Mouse (Mus musculus) left cerebral cortex, postnatal 36 days (tissue): ENCODE data around the gene Ranbp10. TPM values are rescaled to one million over a fixed set of nuclear protein-coding genes. Genes with fewer than 3 reads are reported as not detected.
A peak's percentile ranks its signal among the peaks of the same experiment; 100 is the strongest.

ENCODE experiments used
- DNase-seq, 2 experiments: peaks; one replicate each; pipeline ENCODE4 v3.0.0; 2021 to 2022; ENCODE audit warnings: low spot score in 2 of 2, mixed read lengths in 1 of 2
- intact Hi-C: fragments of 180-260 bp; cut with DNase I; formaldehyde crosslinking; loops from one replicate; pipeline ENCODE4 v1.15.1; 2025
- total RNA-seq, 2 experiments: library from RNA; stranded (reverse); gene quantifications; 2 replicates each; pipeline ENCODE4 v1.2.3; 2021

Ranbp10 gene
- 10 to 100 TPM; 22.1 to 25.1 TPM for total RNA-seq

DNA sequence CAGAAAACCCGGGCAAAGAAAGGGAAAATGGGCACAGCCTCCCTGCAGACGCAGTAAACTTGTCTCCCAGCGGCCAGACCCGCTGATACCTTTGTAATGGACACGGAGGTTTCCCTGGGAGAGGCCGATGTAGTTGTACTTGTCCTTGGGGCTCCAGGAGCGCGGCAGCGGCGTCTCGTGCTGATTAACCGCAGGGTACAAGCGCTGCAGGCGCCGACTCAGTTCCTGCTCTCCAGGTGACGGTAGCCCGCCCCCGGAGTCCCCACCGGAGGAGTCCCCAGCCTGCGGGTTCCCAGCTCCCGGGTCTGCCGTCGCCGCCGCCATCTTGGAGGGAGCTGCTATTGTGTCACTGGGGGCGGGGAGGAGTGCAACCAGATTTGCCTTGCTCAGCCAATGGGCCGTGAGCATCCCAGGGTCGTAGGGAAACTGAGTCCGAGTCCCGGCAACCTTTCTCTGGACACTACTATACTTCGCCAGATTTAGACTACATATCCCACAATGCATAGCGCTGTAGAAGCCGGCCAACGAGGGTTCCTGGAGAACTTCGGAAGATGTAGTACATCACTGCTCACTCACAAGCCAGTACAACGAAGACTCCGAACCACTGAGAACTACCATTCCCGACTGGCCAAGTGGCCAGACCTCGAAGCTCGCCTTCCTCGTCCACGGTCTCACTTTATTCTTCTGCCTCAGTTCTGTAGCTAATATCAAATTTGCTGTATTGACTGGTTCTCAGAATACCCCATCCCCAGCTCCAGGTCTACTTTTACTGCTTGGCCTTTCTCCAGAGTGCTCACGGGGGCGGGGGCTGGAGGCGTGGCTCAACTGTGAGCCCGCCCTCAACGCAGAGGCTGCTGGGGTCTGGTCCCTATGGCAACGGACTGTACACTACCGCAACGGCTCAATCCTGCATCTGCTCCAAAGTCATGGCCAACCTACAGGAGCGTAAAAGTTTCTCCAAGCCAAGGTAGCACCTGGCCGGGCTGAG, at the start of gene Ranbp10, which contains the start of gene Tsnaxip1:
Gene Ranbp10, minus strand, starts transcription at position 490 of the 988 bp plus-strand sequence.
Gene Tsnaxip1, plus strand, starts transcription at position 871 of the 988 bp plus-strand sequence.
- intact Hi-C loops, result loop anchor here (10.0 kb wide), 1 partner anchor 112 kb away; no protein-coding TSS in a partner anchor
- DNase-seq, result peak; percentile 93 to 97

DNA sequence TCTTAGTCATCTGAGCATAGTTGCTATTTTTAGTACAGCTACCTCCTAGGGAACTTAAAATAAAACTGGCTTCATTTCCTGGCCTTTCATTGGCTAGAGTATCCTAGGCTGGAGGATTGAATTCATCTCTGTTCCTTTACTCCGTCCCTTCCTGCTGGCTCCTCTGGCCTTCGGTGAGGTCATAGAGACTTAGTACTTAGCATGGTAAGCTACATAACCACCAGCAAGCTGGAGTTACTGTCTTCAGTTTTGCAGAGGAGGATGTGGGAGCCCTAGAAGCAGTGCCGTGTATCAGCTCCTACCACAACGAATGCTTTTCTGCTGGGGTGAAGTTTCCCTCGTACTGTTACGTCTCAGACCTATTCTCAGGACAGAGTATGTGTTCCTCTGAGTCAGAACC, 47.2 kb upstream of the Ranbp10 start:
- peak in 1 of 2 experiments; percentile 49 for DNase-seq
- intact Hi-C loops, result no loop called here

DNA sequence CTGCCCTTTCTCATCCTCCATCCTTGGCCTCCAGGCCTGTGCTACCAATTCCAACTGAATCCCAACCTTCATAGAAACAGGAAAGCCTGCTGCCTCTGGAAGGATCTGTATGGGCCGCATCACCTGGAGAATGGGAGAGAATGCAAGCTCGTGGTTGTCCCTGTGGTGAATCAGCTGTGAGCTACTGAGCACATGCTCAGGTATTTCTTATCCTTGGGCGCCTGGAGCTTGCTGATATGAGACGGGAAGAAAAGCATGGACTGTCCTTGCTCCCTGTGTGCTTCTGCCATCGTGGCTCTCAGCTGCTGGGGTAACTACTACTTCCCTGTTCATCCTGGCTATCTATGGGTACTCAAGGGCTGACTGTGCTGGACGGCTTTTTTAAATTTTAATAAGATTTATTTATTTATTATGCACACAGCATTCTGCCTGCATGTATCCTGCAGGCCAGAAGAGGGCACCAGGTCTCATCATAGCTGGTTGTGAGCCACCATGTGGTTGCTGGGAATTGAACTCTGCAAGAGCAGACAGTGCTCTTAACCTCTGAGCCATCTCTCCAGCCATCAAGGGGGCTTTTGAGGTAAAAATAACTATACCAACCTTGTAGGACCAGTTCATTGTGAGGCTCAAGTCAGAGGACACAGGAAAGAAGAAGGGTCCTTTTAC, 39.3 kb upstream of the Ranbp10 start:
- intact Hi-C loops, result no loop called here

DNA sequence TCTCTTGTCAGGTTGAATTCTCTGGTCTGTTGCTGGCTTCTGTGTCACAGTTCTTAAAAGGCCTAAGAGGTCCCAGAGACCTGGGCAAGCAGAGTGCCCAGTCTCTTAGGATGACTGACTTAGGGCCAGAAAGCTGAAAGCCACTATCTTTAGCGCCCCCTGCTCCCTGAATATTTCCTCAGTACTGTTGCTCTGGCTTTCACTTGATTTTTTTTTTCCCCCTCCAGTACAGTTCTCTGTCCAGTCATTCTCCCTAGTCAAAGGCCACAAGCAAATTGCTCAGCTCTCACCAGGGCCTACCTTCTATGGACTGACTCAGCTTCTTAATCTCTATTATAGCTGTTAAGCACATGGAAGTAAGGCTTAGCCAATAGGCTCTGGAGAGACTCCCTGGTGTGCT, 34.8 kb upstream of the Ranbp10 start:
- DNase-seq, result no peak
- intact Hi-C loops, result loop anchor here (2.0 kb wide), 1 partner anchor 19 kb away; the partner anchor contains the start of gene Edc4

More for the DNA sequence above, 39.3 kb upstream of the Ranbp10 start:
- no peak for DNase-seq

DNA sequence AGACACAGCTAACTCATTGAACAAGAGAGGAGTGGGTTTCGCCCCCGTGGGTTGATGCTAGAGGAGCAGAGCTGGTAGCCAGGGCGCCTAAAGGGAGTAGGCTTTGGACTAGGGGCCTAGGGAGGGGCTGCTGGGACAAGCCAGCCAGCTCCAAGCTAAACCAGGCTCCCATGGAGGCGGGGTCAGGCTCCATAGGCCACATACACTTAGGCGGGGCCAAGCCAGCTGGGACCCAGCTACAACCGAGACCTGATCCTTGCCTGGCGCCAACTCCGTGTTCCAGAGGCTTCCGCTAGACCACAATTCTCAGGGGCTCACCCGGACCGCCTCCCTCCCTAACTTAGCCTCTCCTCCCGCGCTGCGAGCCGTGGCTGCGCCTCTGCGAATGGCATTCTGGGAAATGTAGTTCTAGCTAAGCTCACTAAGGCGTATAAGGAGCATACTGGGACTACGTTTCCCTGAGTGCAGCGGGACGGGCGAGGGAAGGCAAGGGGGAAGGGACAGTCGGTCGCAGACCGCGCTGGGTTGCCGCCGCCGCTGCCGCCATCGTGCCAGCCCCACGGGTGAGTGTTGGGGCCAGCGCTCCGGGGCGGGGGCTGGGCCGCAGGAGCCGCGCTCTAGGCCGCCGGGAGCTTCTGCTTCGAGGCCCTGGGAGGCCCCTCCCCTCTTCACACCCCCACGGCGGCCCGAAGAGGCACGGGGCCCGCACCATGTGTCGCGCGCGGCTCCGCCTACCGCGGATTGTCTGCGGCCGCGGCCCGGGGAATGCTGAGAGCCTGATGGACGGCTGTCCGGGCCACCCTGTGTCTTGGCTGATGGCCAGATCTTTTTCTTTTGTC, 33.2 kb upstream of the Ranbp10 start, which contains the start of gene Nutf2:
Gene Nutf2, plus strand, starts transcription at position 438 of the 839 bp plus-strand sequence.
- peak; percentile 92 to 93 for DNase-seq
- intact Hi-C loops, result loop anchor here (2.0 kb wide), 1 partner anchor 20 kb away; the partner anchor contains the start of gene Edc4

DNA sequence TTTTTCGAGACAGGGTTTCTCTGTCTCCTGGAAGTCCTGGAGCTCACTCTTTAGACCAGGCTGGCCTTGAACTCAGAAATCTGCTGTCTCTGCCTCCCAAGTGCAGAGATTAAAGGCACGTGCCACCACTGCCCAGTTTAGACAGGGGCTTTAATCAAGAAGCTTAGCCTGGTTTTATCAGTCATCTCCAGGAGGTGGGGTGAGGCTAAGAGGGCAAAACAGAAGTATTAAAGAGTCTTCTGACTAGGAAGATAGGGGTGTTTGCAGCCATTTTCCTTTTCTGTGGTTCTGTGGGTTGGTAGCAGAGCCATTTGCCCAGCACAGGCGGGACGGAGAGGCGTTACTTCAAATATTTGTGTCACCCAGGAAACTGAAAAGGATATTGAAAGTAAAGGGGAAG, 32.2 kb upstream of the Ranbp10 start:
- DNase-seq, result no peak
- intact Hi-C loops, result loop anchor here (10.0 kb wide), 1 partner anchor 145 kb away; no protein-coding TSS in a partner anchor

DNA sequence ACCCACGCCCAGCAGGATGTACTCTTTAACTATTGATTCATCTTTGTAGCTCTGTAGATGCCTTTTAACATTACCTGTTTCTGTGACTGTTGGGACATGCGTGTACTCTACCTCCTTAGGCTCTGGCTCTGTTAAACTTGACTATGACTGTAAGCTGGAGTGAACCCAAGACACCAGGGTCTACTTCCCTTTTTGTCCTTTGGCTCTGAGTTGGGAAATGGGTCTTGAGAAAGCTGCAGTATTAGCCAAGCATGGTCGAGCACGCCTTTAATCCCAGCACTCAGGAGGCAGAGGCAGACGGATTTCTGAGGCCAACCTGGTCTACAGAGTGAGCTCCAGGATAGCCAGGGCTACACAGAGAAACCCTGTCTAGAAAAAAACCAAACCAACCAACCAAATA, 31.3 kb upstream of the Ranbp10 start:
- DNase-seq, result no peak
- intact Hi-C loops, result loop anchor here (10.0 kb wide), 1 partner anchor 144 kb away; no protein-coding TSS in a partner anchor

DNA sequence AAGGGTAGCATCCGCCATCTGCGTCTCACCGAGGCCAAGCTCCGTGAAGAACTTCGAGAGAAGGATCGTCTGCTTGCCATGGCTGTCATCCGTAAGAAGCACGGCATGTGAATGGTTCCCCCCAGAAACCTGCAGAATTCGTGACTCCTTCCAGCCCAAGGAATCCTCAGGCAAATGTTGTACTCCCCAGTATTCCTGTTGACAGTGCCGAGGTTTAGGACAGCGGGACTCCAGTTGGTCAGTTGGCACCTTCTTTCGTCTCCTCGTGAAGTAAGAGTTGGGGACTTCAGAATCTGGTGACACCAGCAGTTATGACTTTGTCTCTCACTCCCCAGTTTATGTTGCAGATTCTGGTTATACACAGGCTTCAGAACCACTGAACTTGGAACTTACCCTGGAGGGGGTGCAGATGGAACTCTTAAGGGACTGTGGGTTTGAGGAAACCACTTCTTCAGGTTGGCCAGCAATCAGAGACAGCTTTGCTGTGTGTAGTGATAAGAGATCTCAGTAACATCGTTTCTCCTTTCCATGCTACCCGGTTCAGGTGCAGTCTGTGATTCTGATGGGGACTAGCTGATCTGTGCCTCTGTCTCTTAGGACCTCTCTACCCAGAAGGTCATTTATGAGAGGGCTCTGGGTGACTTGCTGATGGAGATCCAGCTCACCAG, 29.2 kb upstream of the Ranbp10 start:
- no peak for DNase-seq
- intact Hi-C loops, result loop anchor here (10.0 kb wide), 1 partner anchor 142 kb away; no protein-coding TSS in a partner anchor

DNA sequence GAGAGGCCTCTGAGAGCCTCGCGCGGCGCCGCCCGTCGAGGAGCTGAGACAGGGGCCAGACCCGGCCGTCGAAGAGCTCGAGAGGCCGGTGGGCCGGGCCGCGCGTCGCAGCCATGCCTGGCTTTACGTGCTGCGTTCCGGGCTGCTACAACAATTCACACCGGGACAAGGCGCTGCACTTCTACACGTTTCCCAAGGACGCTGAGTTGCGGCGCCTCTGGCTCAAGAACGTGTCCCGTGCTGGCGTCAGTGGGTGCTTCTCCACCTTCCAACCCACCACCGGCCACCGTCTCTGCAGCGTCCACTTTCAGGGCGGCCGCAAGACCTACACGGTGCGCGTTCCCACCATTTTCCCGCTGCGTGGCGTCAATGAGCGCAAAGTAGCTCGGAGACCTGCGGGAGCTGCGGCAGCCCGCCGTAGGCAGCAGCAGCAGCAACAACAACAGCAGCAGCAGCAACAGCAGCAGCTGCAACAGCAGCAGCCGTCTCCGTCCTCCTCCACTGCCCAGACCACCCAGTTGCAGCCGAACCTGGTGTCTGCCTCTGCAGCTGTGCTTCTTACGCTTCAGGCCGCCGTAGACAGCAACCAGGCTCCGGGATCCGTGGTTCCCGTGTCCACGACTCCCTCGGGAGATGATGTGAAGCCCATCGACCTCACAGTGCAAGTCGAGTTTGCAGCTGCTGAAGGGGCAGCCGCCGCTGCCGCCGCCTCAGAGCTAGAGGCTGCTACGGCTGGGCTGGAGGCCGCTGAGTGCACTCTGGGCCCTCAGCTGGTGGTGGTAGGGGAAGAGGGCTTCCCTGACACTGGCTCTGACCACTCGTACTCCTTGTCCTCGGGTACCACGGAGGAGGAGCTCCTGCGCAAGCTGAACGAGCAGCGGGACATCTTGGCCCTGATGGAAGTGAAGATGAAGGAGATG, 28.4 kb upstream of the Ranbp10 start:
- intact Hi-C loops, result loop anchor here (10.0 kb wide), 1 partner anchor 141 kb away; no protein-coding TSS in a partner anchor
- DNase-seq, result peak; percentile 65 to 67

DNA sequence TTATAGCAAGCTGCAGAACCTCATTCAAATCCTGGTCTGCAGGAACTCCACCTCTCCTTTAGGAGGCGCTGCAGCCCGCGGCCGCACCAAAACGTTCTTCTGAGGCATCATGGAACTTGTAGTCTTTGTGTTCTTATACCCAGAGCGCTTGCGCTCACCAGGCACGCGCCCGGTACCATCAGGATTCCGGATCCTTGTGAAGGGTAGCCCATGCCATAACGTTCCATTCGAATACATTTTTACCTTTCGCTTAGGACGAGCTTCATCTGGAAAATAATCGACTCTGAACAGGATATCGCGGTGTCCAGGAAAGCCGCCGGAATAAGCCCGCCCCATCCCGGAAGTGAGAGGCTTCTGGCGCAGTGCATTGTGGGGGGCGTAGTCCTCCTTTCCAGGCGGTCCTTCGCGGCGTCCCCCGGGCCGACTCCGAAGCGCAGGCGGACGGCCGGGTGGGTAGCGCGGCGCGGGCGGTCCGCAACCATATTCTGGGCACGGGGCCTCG, 27.6 kb upstream of the Ranbp10 start, which contains the start of gene Thap11:
Gene Thap11, plus strand, starts transcription at position 418 of the 502 bp plus-strand sequence.
- intact Hi-C loops, result loop anchor here (10.0 kb wide), 1 partner anchor 140 kb away; no protein-coding TSS in a partner anchor

DNA sequence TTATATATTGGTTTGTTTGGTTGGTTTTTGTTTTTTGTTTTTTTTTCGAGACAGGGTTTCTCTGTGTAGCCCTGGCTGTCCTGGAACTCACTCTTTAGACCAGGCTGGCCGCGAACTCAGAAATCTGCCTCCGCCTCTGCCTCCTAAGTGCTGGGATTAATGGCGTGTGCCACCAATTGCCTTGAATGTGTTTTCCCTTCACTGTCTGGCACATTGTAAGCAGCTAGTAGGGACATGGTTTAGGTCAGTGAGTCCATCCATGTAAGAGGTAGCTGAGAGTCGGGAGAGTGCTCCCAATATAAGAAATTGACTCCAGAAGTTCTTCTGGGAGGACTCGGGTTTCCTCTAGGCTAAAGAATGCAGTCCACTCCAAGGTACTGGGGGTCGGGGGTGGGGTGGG, 27.2 kb upstream of the Ranbp10 start:
- intact Hi-C loops, result loop anchor here (10.0 kb wide), 1 partner anchor 140 kb away; no protein-coding TSS in a partner anchor
- no peak for DNase-seq

More for the DNA sequence above, 27.6 kb upstream of the Ranbp10 start, which contains the start of gene Thap11:
- DNase-seq, result peak; percentile 93 to 94

DNA sequence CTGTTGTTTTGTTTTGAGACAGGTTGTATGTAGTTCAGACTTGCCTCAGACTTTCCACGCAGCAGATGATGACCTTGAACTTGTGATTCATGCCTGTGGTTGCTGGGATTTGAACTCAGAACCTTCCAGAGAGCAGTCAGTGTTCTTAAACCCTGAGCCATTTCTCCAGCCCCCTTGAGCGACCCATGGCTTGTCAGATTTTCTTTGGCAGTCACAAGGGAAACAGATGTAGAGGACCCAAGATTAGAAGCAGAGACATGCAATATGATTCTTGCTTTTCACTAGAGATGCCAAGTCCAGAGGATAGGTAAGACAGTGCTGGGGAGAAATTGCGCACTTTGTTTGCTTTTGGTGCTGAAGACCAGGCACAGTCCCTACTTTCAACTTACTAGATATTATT, 26.0 kb upstream of the Ranbp10 start, which contains the start of gene Cenpt:
Gene Cenpt, minus strand, starts transcription at position 101 of the 400 bp plus-strand sequence.
- DNase-seq, result no peak
- intact Hi-C loops, result loop anchor here (10.0 kb wide), 1 partner anchor 138 kb away; no protein-coding TSS in a partner anchor

DNA sequence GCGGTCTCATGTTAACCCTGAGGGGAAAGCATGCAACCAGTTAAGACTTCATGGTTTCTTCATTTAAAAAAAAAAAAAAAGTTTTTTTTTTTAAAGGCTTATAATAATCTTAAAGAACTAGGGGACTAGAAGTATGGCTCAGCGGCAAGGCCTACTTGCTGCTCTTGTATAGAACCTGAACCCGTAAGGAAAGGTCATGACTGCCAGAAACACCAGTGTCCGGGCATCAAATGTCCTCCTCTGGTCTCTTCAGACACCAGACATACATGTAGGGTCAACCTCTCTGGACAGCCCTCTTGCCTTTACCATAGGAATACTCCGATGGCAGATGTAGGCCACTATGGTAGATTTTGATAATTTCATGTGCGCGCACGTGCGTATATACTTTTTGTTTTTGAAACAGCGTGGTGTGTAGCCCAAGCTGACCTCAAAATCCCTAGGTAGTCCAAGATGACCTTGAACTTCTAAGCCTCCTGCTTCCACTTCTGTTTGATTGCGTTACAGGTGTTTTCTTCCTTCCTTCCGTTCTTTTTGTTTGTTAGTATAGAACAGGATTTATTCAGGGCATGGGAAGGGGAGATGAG, 25.1 kb upstream of the Ranbp10 start:
- DNase-seq, result no peak
- intact Hi-C loops, result loop anchor here (10.0 kb wide), 1 partner anchor 137 kb away; no protein-coding TSS in a partner anchor

DNA sequence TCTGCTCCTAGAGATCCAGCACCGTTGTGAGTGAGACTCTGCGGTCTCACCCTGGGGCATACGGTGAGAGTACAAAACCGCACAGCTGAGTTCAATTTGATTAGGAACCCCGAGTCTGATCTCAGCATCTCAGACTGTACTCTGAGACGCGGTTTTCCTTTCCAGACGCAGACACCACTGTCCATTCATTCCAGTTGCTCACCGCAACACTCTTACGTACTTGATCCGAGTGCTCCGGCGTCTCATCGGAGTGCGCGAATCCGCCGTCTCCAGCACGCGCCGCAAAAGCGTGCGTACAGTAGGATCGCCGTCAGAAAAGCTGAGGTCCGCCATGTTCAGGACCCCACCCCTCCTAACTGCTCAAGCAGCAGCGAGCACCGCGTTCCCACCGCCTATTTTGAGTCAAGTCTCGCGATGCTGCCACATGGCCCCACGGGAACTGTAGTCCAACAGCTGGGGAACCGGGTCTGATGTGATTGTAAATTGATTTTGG, 24.5 kb upstream of the Ranbp10 start:
- intact Hi-C loops, result loop anchor here (10.0 kb wide), 1 partner anchor 137 kb away; no protein-coding TSS in a partner anchor
- DNase-seq, result peak; percentile 86 to 88

DNA sequence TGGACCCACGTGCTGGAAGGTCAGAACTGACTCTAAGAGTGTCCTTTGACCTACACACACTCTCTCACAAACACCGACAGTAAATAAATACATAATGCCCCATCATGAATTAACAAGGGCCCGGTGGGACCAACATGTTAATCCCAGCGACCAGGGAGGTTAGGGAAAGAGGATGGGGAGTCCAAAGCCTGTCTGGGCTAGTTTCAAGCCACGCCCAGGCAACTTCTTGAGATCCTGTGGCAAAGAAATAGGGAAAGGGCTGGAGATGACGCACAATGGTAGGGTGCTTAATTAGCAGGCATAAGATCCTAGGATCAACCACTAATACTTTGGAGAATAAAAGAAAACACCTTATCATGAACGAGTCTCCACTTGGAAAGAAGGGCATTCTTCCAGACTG, 23.5 kb upstream of the Ranbp10 start:
- no peak for DNase-seq
- intact Hi-C loops, result loop anchor here (10.0 kb wide), 1 partner anchor 136 kb away; no protein-coding TSS in a partner anchor

DNA sequence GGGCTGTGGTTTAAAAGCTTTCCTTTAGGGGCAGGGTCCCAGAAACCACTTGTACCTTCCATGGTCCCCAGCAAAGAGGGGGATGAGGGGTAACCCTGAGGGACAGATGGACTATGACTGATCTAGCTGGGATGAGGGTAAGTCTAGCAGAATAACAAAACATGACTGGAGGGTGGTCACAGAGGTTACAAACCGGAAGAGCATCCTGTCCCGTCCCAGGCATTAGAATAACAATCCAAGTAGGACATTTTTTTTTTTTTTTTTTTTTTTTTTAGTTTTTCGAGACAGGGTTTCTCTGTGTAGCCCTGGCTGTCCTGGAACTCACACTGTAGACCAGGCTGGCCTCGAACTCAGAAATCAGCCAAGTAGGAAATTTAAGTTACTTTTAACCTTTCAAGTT, 22.9 kb upstream of the Ranbp10 start:
- intact Hi-C loops, result loop anchor here (10.0 kb wide), 1 partner anchor 135 kb away; no protein-coding TSS in a partner anchor
- no peak for DNase-seq
